Mouse (Mus musculus) cerebellum, adult 2 months (tissue): ENCODE measurements at regions not wholly inside any gene's neighbourhood (a gene's known extent, or its start where the extent isn't known, plus 50 kb on each side); places are given as distances from the start of the nearest gene placed in this dataset.

Source experiments
- DNase-seq, 2 experiments: peaks; one replicate each; pipeline ENCODE4 v3.0.0; 2021
- H3K27ac ChIP-seq: fragments of 200-500 bp; 2 replicates; pipeline ENCODE4 v1.5.1; 2012; ENCODE audit warnings: low read length, control low read depth, inconsistent platforms; ENCODE audit not compliant: insufficient read depth
- H3K27me3 ChIP-seq: fragments of 200-500 bp; 2 replicates; pipeline ENCODE4 v1.6.1; 2012; ENCODE audit warnings: inconsistent platforms, mild to moderate bottlenecking, low read length, moderate library complexity; ENCODE audit not compliant: control insufficient read depth, insufficient read depth
- H3K4me1 ChIP-seq: fragments of 200-500 bp; 2 replicates; pipeline ENCODE4 v1.6.1; 2011; ENCODE audit warnings: low read length; ENCODE audit not compliant: control insufficient read depth, insufficient read depth
- H3K4me3 ChIP-seq: fragments of 200-500 bp; replicated peaks from 2 replicates; pipeline ENCODE3; 2011; ENCODE audit warnings: mild to moderate bottlenecking, low read depth, low read length, control low read depth; ENCODE audit not compliant: insufficient read depth
- CTCF ChIP-seq: fragments of 200-500 bp; IDR thresholded peaks from 2 replicates; pipeline ENCODE4 v1.5.1; 2011; ENCODE audit warnings: low read depth, mild to moderate bottlenecking, control low read depth, low read length, moderate library complexity, borderline replicate concordance; ENCODE audit not compliant: insufficient read depth
- POLR2A ChIP-seq: fragments of 200-500 bp; IDR thresholded peaks from 2 replicates; pipeline ENCODE4 v1.6.1; 2011; ENCODE audit warnings: low read length, control low read depth, borderline replicate concordance; ENCODE audit not compliant: insufficient read depth
- WGBS: fragments of 180-500 bp; shearing (Covaris S2); methylation state at CpG from one replicate; pipeline ENCODE4 v1.1.7; 2018; 5-methylcytosine and 5-hydroxymethylcytosine counted together

GRCm38 (mm10) chr7:71472384-71473141 lies 121.3 kb upstream of the Gm10295 start:
- Histone ChIP-seq H3K4me1 (no peaks in the 10 kb centered on the region), H3K4me3 (no peak overlapping the region), H3K27ac (no peak overlapping the region), H3K27me3 (no peaks in the 10 kb centered on the region)
- 45% methylated on average over 12 of the region's 12 CpGs for WGBS
- DNase-seq, result no peak
- TF ChIP-seq CTCF (no peak), POLR2A (no peak)

DNA sequence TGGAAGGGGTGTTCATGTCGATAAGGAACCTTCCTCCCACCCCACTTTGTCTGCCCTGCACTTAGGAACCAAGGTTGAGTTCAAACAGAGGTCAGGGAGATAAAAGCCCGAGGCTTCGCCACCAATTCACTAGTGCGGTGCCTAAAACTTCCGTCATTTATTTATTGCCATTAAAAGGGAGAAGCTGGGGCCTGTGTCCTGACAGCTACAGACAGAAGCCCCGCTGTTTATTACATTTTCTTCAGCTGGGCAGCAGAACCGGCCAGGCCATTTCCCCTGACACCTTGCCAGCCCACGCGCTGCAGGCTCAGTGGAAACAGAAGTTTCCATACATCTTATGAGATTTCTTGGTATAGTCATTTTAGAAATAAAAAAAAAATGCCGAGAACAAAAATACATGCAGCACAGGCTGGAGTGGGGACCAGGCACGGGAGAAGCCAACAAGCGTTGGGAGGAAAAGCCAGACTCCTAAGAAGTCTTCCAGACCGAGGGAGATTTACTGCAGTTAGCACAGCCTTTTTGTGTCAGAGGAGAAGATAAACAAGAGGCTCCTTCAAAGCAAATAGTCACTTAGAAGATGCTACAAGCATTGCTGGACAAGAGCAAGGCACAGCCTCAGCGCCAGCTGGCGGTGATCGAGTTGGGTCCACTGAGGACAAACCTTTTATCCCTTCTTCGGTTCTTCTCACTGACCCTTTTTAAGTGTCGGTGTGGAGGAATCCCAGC lies 120.5 kb upstream of the Gm10295 start:
- Histone ChIP-seq H3K4me3 (no peak overlapping the region), H3K27ac (no peak overlapping the region), H3K27me3 (no peaks in the 10 kb centered on the region), H3K4me1 (no peaks in the 10 kb centered on the region)
- peak; percentile 8 to 12 for DNase-seq
- TF ChIP-seq CTCF (no peak), POLR2A (no peak)
- 39% methylated on average over 18 of the region's 18 CpGs for WGBS

GRCm38 (mm10) chr7:71471319-71471657 lies 120.0 kb upstream of the Gm10295 start:
- Histone ChIP-seq H3K4me3 (no peak overlapping the region), H3K4me1 (no peaks in the 10 kb centered on the region), H3K27ac (no peak overlapping the region), H3K27me3 (no peaks in the 10 kb centered on the region)
- no peak for TF ChIP-seq CTCF
- no peak for TF ChIP-seq POLR2A
- 44% methylated on average over 3 of the region's 3 CpGs for WGBS
- DNase-seq, result no peak

DNA sequence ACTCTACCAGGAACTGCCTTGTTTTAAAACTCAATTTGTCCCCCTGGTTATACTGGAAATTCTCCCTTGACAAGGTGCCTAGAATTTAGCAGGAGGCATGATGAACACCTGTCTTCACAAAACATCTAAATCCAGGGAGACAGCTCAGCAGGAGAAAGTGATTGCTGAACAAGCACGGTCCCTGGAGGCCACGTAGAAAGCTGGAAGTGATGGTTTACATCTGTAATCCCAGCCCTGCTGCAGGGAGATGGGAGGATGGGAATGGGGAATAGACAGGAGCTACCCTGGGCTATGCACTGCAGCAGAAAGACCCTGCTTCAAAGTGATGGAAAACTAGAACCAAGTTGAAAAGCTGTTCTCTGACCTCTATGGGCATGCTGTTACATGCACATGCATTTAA lies 119.1 kb upstream of the Gm10295 start:
- no peaks in the 10 kb centered on the region for H3K27me3 ChIP-seq
- no peak overlapping the region for H3K27ac ChIP-seq
- DNase-seq, result no peak
- TF ChIP-seq CTCF (no peak), POLR2A (no peak)
- no peak overlapping the region for H3K4me3 ChIP-seq
- no peaks in the 10 kb centered on the region for H3K4me1 ChIP-seq
- 72% methylated on average over 2 of the region's 2 CpGs for WGBS

DNA sequence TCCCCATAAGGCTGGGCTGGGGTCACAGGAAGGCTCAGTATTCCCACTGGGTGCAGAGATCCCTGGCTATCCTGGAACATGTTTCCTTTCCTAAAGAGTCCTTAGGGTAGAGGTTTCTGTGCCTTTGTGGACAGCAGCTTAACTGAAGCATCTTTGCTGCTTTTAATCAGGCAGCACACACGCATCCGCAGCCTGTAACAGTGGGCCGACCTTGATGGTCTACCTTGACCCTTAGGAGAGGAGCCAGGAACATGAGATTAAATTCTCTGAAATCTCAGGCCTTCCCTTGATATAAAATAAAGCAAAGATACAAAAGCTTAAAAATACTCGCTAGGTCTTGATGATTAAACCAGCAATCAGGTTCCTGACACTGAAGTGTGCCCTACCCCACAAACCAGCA lies 118.7 kb upstream of the Gm10295 start:
- WGBS, result 95% methylated on average over 4 of the region's 4 CpGs
- Histone ChIP-seq H3K27ac (no peak overlapping the region), H3K4me3 (no peak overlapping the region), H3K27me3 (no peaks in the 10 kb centered on the region), H3K4me1 (no peaks in the 10 kb centered on the region)
- DNase-seq, result no peak
- TF ChIP-seq POLR2A (no peak), CTCF (no peak)

- Histone ChIP-seq H3K27ac (no peak overlapping the region), H3K4me1 (no peaks in the 10 kb centered on the region), H3K4me3 (no peak overlapping the region), H3K27me3 (no peaks in the 10 kb centered on the region)
- WGBS, result 45% methylated on average over 9 of the region's 9 CpGs
- TF ChIP-seq POLR2A (no peak), CTCF (no peak)
- no peak for DNase-seq
Observed at GRCm38 (mm10) chr7:71467436-71468127, 116.3 kb upstream of the Gm10295 start.

DNA sequence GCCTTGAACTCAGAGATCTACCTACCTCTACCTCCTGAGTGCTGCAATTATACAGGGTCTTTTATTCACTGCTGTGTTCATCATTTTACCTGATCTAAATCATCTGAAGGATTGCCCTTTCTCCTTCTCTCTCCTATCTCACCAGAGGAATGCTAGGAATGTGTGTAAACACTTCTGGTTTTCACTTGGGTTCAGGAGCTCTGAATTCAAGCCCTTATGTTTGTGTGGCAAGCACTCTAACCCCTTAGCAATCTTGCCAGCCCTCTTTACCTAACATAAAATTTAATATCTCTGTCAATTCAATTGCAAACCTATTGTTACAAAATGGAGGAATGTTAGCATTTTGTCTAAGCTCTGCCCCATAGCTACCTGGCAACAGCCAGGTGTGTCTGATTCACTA lies 112.8 kb upstream of the Gm10295 start:
- Histone ChIP-seq H3K27ac (no peak overlapping the region), H3K4me3 (no peak overlapping the region), H3K27me3 (no peaks in the 10 kb centered on the region), H3K4me1 (no peaks in the 10 kb centered on the region)
- DNase-seq, result no peak
- TF ChIP-seq POLR2A (no peak), CTCF (no peak)
